Mouse (Mus musculus) stomach, embryonic 14.5 days (tissue): ENCODE measurements around the gene Gse1. TPM values are rescaled to one million over a fixed set of nuclear protein-coding genes. Genes with fewer than 3 reads are reported as not detected.

Experiments
- ATAC-seq: fragments of 200-750 bp; cut with Nextera tagmentation; 2 replicates; pipeline ENCODE4 v1.8.0; 2017; ENCODE audit warnings: low read depth, moderate TSS enrichment; ENCODE audit not compliant: insufficient number of reproducible peaks, insufficient read depth, low FRiP score
- H3K27ac ChIP-seq: fragments of 300-500 bp; sonication (generic); 2 replicates; pipeline ENCODE4 v1.5.1; 2014; ENCODE audit warnings: mild to moderate bottlenecking, low read length, moderate library complexity, mixed read lengths
- H3K27me3 ChIP-seq: fragments of 300-500 bp; sonication (generic); 2 replicates; pipeline ENCODE4 v1.6.1; 2014; ENCODE audit warnings: low read length, control low read depth, mixed read lengths; ENCODE audit not compliant: control insufficient read depth, insufficient read depth
- H3K36me3 ChIP-seq: fragments of 300-500 bp; sonication (generic); 2 replicates; pipeline ENCODE4 v1.6.1; 2014; ENCODE audit warnings: mild to moderate bottlenecking, control low read depth, low read length, moderate library complexity, mixed read lengths; ENCODE audit not compliant: control insufficient read depth, insufficient read depth
- H3K4me1 ChIP-seq: fragments of 300-500 bp; sonication (generic); 2 replicates; pipeline ENCODE4 v1.6.1; 2014; ENCODE audit warnings: low read length, control low read depth, mixed read lengths; ENCODE audit not compliant: control insufficient read depth, insufficient read depth
- H3K4me2 ChIP-seq: fragments of 300-500 bp; sonication (generic); replicated peaks from 2 replicates; pipeline ENCODE4 v1.6.1; 2014; ENCODE audit warnings: low read depth, low read length, control low read depth
- H3K4me3 ChIP-seq: fragments of 300-500 bp; sonication (generic); 2 replicates; pipeline ENCODE4 v1.5.1; 2014; ENCODE audit warnings: low read depth, low read length, control low read depth
- H3K9ac ChIP-seq: fragments of 300-500 bp; sonication (generic); replicated peaks from 2 replicates; pipeline ENCODE4 v1.6.1; 2014; ENCODE audit warnings: low read depth, mild to moderate bottlenecking, control low read depth, low read length, moderate library complexity, mixed read lengths
- H3K9me3 ChIP-seq: fragments of 300-500 bp; sonication (generic); 2 replicates; pipeline ENCODE4 v1.6.1; 2016; ENCODE audit warnings: low read depth, low read length, control low read depth; ENCODE audit not compliant: control insufficient read depth
- WGBS: fragments of 180-500 bp; shearing (Covaris S2); extraction: QIAGEN DNeasy Blood & Tissue Kit; methylation state at CpG from one replicate; pipeline ENCODE4 v1.1.7; 2014; 5-methylcytosine and 5-hydroxymethylcytosine counted together
- polyA plus RNA-seq: library from polyadenylated mRNA; unstranded; fragments of >200 nt; fragmentation: Nextera tagmentation; extraction: Ambion mirVana; gene quantifications from 2 replicates; pipeline ENCODE4 v1.2.1, GENCODE M21; 2014

The Gse1 gene
- polyA plus RNA-seq, 1 experiment from 2014 or later = 11.1 TPM

DNA sequence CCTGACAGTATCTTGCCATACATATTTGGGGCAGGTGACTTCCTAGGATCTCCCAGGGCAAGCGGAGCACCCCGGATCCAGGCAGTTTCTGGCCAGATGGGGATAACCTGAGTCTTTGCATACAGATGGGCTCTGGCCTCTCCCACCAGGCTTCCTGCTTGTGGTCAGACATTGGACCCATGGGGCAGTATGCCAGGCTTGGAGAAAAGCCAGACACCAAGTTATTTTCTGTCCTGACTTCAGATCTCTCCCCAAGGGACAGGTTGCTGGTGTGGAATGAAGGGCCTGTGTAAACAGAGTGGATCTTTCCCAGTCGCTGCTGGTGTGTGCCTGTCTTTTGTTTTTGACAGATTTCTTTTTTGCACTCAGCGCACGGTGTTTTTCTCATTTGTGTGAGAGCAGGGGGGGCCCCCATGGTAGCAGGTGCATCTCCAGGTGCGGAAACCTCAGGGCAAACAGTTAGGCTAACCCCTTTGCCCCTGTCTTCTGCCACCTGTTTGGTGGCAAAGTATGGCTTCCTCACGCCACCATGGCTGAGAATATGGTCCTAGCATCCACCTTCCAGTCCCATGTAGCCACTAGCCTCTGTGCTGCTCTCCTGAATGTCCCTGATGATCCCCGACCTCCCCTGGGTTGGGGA lies 315.3 kb downstream of the Gse1 start:
- no peak overlapping the region; the same call in 1 of the 2 replicates for H3K27ac ChIP-seq

DNA sequence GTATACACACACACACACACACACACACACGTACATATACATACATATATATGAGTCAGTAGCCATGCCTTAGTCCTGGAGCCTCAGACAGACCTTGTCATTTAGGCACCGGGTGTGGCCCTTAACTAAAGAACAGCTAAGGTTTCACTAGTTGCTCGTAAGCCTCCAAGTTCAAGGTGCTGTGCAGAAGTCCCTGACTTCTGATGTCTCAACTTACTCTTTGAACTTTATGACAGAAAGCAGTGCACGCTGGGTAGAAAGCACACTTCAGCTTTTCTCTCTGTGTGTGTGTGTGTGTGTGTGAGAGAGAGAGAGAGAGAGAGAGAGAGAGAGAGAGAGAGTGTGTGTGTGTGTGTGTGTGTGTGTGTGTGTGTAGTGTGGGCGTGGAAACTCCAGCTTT lies 315.9 kb downstream of the Gse1 start:
- no peak overlapping the region for H3K4me3 ChIP-seq
- no peak overlapping the region for H3K9ac ChIP-seq
- WGBS = 83% methylated on average over 5 of the region's 5 CpGs
- H3K36me3 ChIP-seq = no peaks in the 10 kb centered on the region
- H3K27ac ChIP-seq = no peak overlapping the region
- H3K4me2 ChIP-seq = no peak overlapping the region
- H3K4me1 ChIP-seq = peaks cover 58% of the 10 kb centered on the region
- no peaks in the 10 kb centered on the region for H3K9me3 ChIP-seq
- no peaks in the 10 kb centered on the region for H3K27me3 ChIP-seq
- no peak for ATAC-seq

More for the DNA sequence above, 315.3 kb downstream of the Gse1 start:
- no peaks in the 10 kb centered on the region for H3K9me3 ChIP-seq
- peaks cover 60% of the 10 kb centered on the region for H3K4me1 ChIP-seq
- H3K27me3 ChIP-seq = no peaks in the 10 kb centered on the region
- H3K4me3 ChIP-seq = no peak overlapping the region
- H3K9ac ChIP-seq = no peak overlapping the region
- WGBS = 47% methylated on average over 8 of the region's 8 CpGs
- no peak for ATAC-seq
- H3K4me2 ChIP-seq = no peak overlapping the region
- H3K36me3 ChIP-seq = no peaks in the 10 kb centered on the region

DNA sequence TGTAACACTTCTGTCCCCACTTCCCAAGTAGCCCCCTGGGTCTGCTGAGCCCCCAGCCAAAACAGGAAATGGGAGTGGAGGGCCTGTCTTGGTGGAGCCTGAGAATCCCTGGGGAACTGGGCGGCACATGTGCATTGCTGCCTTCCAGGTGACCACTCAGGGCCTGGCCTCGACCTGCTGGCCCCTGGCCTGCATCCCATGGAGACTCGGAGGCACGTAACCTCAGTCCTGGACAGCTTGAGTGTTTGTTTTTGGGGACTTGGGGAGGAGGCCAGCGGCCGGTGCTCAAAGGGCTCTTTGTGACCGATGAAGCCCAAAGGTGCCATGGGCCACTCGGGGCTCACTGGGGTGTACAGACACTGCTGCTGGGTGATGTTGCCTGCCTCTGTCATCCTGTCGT lies 319.3 kb downstream of the Gse1 start:
- Histone ChIP-seq H3K9ac (no peak overlapping the region), H3K36me3 (no peaks in the 10 kb centered on the region), H3K27me3 (no peaks in the 10 kb centered on the region), H3K4me1 (peaks cover 64% of the 10 kb centered on the region), H3K4me3 (no peak overlapping the region), H3K9me3 (no peaks in the 10 kb centered on the region), H3K4me2 (no peak overlapping the region), H3K27ac (no peak overlapping the region)
- WGBS = 63% methylated on average over 9 of the region's 9 CpGs
- no peak for ATAC-seq

DNA sequence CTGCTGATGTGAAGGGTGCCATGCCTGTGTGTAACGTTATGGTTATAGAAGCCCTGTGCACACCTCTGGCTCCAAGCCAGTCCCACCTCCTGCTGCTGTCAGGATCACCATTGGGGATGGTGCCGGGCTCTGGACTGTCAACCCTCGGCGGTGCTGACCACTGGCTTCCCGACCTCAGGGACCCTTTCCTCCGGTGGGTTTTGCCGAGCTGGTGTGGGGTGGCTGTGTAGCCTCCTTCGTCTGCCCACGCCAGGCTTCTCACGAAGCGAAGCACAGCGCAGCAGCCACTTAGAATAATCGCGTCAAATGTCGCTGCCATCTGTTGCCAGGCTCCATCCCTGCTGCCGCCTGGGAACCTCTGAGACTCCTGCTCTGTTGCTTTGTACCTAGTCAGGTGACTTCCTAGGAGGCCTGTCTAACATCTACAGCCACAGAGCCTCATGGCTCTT lies 320.1 kb downstream of the Gse1 start:
- Histone ChIP-seq H3K36me3 (no peaks in the 10 kb centered on the region), H3K9me3 (no peaks in the 10 kb centered on the region), H3K27ac (no peak overlapping the region), H3K4me2 (no peak overlapping the region), H3K4me1 (peaks cover 56% of the 10 kb centered on the region), H3K27me3 (no peaks in the 10 kb centered on the region), H3K9ac (no peak overlapping the region), H3K4me3 (no peak overlapping the region)
- 45% methylated on average over 16 of the region's 16 CpGs for WGBS
- no peak for ATAC-seq

DNA sequence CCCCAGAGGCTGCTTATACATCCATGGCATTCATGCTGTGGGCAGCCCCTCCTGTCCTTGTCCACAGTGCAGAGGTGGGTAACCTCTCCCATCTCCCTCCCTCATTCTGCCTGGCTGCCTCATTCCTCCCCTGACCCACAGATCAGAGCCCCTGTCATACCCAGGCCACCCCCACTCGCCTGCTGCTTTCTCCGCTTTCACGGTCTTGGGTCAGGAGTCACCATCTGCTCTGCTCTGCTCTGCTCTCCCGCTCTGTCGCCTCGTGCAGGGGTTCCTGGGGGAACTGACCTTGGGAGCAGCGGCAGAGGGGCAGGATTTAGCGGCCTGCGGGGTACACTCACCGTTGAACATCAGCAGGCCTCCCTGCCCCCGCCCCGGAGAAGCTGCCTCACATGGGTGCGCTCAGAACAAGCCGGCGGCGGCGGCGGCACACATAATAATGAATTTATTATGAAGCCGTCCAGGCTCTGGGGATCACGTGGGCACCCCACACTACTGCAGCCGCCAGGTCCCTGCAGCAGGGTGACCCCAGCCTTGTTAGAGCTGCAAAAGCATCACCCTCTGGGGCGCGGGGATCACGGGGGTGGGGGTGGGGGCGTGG lies 321.2 kb downstream of the Gse1 start:
- H3K27ac ChIP-seq = peak overlapping the region; percentile 55; the same call in 1 of the 2 replicates
- H3K27me3 ChIP-seq = no peaks in the 10 kb centered on the region
- no peak overlapping the region for H3K4me3 ChIP-seq
- peaks cover 49% of the 10 kb centered on the region for H3K4me1 ChIP-seq
- no peaks in the 10 kb centered on the region for H3K9me3 ChIP-seq
- peak overlapping the region; percentile 31 for H3K4me2 ChIP-seq
- WGBS = 13% methylated on average over 25 of the region's 25 CpGs
- H3K36me3 ChIP-seq = no peaks in the 10 kb centered on the region
- peak; percentile 14; the same call in 1 of the 2 replicates for ATAC-seq
- no peak overlapping the region for H3K9ac ChIP-seq

DNA sequence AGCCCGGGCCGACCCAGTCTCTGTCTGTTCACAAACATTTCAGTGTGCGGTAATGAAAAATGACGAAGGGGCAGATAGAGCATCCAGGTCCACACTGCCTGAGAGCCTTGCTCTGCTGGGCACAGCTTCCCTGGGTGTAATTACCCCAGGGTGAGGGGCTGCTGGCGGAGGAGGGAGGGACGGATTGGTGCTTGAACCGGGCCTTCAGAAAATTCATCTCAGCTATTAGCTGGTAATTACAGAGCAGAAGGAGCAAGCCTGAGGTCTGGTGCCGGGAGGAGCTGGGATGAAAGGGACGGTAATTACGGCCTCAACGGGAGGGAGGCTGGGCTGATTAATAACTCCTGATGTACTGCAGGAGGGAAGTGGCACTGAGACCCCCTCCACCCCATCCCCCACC lies 321.7 kb downstream of the Gse1 start:
- H3K4me3 ChIP-seq = no peak overlapping the region
- peaks cover 3% of the 10 kb centered on the region; the same call in 1 of the 2 replicates for H3K36me3 ChIP-seq
- 16% methylated on average over 11 of the region's 11 CpGs for WGBS
- no peak overlapping the region for H3K9ac ChIP-seq
- H3K4me2 ChIP-seq = peak overlapping the region; percentile 31; the same call in 1 of the 2 replicates
- no peaks in the 10 kb centered on the region for H3K9me3 ChIP-seq
- ATAC-seq = peak; percentile 19; the same call in 1 of the 2 replicates
- H3K27me3 ChIP-seq = no peaks in the 10 kb centered on the region
- H3K27ac ChIP-seq = peak overlapping the region; percentile 55; the same call in 1 of the 2 replicates
- H3K4me1 ChIP-seq = peaks cover 49% of the 10 kb centered on the region

DNA sequence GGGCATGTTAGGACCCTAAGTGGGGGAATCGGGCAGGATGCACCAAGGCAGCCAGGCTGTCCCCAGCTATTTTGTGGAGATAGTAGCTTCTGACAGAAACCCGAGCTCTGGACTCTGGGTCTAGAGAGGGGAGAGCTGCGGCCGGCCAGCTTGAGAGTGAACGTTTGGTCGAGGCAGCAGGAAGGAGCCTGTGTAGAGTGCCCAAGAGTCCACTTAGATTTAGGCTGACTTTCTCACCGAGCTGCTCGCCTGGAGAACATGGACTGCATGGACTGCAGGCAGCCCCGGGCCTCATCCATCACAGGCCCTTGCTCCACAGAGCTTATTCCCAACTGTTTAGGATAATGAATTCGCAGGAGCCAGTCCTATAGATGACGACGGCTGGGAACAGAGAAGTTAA lies 322.2 kb downstream of the Gse1 start:
- ATAC-seq = no peak
- Histone ChIP-seq H3K9ac (no peak overlapping the region), H3K27ac (peak overlapping the region; percentile 55; the same call in 1 of the 2 replicates), H3K4me2 (no peak overlapping the region), H3K9me3 (no peaks in the 10 kb centered on the region), H3K36me3 (peaks cover 5% of the 10 kb centered on the region; the same call in 1 of the 2 replicates), H3K27me3 (no peaks in the 10 kb centered on the region), H3K4me1 (peaks cover 48% of the 10 kb centered on the region), H3K4me3 (no peak overlapping the region)
- WGBS = 23% methylated on average over 12 of the region's 12 CpGs

DNA sequence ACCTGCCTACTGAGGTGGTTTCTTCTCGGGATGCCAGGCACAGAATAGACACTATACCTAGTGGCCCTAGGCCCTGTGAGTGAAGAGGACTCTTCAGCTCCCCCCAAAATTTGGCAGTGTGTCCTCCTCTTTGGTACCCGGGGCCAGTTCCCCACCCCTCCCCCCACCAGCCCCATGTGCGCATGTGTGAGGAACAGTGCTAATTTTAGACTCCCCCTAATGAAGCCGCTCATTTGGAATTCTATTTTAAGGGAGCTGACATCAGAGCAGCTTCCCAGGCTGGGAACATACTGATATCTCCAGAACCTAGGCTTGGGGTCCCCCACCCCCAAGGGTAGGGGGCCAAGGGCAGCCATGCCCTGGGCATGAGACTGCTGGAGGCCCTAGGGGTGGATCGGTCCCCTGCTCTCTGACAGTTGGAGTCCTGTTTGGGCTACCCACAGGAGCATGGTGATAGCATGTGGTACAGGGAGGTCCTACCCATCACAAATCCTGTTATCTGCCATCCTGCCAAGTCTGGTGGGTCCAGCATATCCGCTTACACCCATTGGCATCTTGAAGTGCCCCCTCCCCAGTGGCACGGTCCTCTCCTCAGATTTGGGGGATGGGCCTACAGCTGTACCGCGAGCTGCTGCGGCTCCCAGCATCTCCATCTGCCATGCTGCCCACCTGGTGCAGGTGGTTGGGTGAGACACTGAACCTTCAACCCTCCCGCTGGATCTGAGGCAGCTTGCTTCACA lies 322.9 kb downstream of the Gse1 start:
- Histone ChIP-seq H3K4me1 (peaks cover 45% of the 10 kb centered on the region), H3K9me3 (no peaks in the 10 kb centered on the region), H3K27ac (no peak overlapping the region; the same call in 1 of the 2 replicates), H3K9ac (no peak overlapping the region), H3K4me3 (no peak overlapping the region), H3K27me3 (no peaks in the 10 kb centered on the region), H3K4me2 (no peak overlapping the region), H3K36me3 (peaks cover 5% of the 10 kb centered on the region; the same call in 1 of the 2 replicates)
- ATAC-seq = no peak
- 83% methylated on average over 11 of the region's 11 CpGs for WGBS
